Mouse (Mus musculus) left cerebral cortex, adult 11 months (tissue): ENCODE measurements at regions not wholly inside any gene's neighbourhood (a gene's known extent, or its start where the extent isn't known, plus 50 kb on each side); places are given as distances from the start of the nearest gene placed in this dataset.

ENCODE experiments used
- DNase-seq: peaks from one replicate; pipeline ENCODE4 v3.0.0; 2022; ENCODE audit warnings: low spot score

- no peak for DNase-seq
These were observed 489.0 kb upstream of the A1bg start for GRCm38 (mm10) chr15:61411821-61412220.

DNA sequence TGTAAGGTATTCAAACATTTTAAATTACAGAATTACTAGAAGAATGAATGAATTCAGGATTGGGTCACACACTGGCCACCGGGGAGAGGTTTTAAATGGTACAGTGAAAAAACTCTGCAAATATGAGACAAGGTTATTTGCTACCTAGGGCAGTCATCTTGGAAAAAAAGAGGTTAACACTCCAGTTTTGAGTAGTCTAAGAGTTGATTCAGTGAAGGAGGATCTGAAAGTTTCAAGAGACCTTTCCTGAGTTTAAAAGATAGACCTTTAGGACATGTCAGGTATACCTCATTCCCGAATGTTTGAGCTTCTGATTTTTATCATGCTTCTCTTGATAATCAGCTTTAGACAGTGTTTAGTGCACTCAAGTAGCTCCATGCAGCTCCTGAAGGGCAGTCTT lies 488.0 kb upstream of the A1bg start:
- DNase-seq, result no peak

DNA sequence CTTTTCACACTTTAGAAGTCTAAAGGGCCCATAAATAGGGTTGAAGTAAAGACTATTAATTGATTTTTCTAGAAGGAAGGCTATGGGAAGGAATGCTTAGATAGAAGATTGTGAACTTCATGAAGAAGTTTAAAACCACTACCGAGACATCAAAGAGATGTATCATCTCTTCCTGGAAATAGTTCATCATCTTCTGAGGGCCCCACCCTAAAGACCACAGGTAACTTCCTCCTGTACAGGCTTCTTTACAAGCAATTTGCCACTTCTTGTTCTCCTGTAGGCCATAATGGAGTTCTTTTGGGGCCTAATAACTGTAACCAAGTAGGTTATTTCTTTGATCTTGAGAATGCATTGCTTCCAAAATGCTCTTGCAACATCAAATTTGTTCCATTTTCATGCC lies 485.8 kb upstream of the A1bg start:
- no peak for DNase-seq

- peak; percentile 7 for DNase-seq
These were observed 477.9 kb upstream of the A1bg start for GRCm38 (mm10) chr15:61400720-61401119.

- DNase-seq, result no peak
These were observed 477.2 kb upstream of the A1bg start for GRCm38 (mm10) chr15:61399971-61400370.

- DNase-seq, result no peak
These were observed 476.0 kb upstream of the A1bg start for GRCm38 (mm10) chr15:61398829-61399228.

- no peak for DNase-seq
These were observed 474.2 kb upstream of the A1bg start for GRCm38 (mm10) chr15:61397061-61397460.

DNA sequence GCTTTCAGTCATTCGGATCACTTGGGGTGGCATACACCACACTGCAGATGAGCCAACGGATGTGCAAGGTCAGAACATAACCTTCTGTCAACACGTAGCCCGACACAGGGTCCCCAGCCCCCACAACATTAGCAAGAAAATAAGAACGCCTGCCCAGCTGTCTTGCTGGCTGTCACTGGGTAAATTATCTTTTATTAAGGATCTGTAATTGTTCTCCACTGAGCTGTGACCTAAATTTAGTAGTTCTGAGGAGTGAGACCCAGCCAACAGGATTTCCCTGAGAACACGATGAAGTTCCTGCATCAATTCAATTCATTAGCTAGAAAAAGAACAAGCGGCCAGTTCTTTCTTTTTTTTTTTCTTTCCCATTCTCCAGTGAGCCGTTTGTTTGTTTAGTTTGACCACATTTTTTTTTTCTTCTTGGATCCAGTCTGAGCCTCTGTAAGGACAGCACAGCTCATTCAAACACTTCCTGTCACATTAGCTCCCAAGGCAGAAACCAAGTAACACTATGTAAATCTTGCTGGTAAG lies 472.5 kb upstream of the A1bg start:
- peak; percentile 5 for DNase-seq

DNA sequence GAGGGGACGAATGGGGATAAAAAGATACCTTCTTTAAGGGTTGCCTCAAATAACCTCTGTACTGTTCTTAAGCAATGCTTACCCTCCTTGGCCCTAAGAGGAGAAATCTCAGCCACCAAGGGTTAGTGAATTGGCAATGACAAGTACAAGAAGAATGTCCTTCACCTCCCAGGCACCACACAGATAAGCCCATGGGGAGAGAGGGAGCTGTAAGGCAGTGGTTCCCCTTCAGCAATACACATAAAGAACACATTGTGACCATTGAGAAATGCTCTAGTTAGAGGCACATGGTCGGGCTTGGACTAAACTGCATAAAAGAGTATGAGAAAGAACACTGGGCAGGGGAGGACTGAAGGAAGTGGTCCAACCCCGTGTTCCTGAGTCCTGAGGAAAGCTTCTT lies 457.9 kb upstream of the A1bg start:
- no peak for DNase-seq

DNA sequence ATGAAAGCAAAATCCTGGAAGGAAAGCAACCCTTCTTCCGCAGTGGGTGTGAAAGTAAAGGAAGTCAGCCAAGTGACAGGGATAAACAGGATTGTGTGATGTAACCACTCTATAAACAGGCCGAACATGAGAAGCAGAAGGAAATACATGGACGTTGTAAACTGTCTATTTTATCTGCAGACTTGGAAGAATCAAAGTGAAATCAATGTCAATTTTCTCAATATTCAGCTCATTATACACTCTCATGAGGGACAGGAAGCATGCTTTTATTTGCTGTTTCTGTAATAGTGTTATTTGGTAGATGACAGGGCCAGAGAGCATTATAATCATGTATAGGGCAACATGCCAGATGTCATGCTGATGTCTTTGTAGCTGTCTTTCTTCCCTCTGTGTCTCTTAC lies 443.5 kb upstream of the A1bg start:
- DNase-seq, result no peak

DNA sequence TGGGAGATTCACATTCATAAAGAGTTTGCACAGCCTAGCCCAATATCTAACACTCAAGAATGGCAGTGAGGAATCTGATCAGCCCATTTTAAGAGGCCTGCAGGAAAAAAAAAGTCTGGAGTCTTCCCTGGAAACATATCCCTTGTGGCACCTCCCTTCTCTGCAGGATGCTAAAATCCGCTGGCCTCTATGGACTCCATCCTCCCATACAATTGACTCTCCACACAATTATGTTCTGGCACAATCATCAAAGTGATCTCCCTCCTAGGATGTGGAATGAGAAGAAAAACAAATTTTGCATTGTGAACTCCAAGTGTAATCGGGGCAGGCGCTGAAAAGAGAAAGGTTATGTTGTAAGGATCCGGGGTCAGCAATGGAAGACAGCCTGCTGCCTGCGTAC lies 442.7 kb upstream of the A1bg start:
- no peak for DNase-seq

GRCm38 (mm10) chr15:61364461-61364860 lies 441.6 kb upstream of the A1bg start:
- no peak for DNase-seq

DNA sequence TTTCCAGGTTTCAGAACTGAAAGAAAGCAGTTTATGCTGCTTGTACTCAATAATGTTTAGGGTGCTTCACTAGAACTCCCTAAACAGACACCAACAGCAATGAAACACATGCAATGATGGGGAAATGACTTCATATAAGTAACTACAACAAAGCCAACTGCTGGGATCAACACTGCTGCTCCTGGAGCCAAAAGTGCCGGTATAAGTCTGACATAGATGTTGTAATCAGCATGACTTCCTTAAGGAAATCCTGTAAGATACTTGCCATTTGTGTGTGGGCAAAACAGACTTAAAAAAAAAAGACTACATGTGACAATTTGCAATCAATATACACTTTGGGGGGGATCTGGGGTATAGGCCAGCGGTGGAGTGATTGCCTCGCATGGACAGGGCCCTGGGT lies 438.4 kb upstream of the A1bg start:
- DNase-seq, result no peak

DNA sequence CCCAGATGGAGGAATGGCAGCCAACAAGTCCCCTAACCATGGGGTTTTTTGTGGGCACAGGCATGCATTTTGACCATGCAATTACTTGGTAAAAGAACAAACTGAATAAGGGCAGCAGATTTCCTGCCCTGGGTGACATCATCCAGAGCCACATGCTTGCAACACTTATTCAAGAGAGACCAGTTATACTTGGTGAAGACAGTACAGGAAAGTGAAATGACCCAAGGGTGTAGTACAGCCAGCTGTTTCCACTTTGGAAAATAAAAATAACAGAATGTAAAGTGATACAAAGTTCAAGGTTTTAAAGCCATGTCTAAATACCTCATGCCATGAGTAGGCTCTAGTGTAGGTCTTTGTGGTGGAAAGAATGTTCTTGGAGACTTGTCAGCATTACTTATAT lies 432.5 kb upstream of the A1bg start:
- DNase-seq, result no peak

DNA sequence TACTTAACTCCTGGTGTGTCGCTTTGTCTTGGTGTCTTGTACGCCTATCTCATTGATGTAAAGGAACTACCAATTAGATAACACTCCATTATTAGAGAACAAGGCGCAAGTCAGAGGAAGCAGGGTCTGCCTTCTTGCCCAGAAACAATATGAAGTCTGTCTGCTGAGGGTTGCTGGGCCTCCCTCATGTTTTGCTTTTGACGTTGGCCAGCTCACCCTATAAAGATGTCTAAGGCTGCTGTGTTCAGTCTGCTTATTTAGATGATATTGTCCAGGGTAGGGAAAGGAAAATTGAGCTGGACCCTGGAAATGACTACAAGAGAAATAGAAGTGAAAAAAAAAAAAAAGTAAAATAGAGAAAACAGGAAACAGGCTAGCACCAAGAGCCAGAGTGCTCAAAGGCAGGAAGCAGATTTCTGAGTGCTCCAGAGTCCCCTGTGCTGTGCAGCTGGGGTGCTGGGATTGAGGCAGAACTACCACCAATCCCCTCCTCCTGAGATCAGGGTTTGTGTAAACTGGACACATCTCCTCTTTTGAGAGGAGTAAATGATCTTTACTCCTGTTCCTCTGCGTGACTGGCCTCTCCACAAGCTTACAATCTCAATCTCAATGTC lies 429.0 kb upstream of the A1bg start:
- DNase-seq, result no peak

GRCm38 (mm10) chr15:61345101-61345500 lies 422.3 kb upstream of the A1bg start:
- DNase-seq, result no peak

- no peak for DNase-seq
These were observed 419.8 kb upstream of the A1bg start for GRCm38 (mm10) chr15:61342618-61343017.

DNA sequence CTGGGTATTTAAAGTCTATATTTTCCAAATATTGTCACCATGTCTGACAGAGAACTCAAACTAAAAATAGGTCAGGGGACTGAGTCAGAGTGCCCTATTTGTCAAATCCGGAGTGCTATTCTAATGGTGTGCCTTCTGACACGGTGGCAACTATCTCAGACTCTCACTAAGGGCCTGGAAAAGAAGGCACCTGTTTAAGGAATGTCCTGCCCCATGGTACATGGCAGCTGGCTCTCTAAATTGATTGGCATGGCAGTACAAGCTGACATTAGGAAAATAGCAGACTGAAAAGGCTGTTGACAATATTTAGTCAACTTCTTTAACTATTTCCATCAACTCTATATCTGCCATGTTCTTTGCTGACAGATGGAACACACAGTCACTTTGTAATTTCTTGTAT lies 405.1 kb upstream of the A1bg start:
- no peak for DNase-seq

- no peak for DNase-seq
These were observed 399.4 kb upstream of the A1bg start for GRCm38 (mm10) chr15:61322243-61322642.

DNA sequence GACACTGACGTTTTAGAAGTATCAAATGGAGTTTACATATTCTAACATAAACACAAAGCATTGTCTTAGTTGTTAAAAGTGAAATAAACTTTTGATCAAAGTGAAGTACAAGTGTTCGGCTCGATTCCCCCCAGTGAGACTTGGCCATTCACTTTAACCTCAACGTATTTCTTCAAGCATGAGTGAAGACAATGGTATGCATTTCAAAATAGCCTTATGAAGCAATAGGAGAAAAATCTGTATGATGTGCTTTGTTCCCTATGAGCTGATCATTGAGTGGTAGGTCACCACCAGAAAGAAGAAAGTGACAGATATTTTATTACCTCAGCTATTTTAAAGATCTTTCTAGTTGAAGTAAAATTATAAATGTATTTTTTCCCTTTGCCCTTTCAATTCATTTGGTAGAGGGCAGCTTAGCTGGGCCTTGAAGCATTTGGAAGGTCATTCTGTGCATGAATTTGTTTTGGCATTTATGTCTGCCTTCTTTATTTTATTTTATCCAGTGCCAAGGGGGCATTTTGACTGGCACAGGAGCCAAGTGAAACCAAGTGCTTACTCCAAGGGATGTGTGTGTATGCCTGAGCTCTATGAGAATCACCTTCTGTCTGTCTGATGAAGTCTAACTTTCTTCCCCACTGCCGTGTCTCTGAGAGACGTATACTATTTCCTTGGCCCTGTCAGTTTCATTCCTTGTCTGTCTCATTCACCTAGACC lies 386.8 kb upstream of the A1bg start:
- DNase-seq, result no peak

DNA sequence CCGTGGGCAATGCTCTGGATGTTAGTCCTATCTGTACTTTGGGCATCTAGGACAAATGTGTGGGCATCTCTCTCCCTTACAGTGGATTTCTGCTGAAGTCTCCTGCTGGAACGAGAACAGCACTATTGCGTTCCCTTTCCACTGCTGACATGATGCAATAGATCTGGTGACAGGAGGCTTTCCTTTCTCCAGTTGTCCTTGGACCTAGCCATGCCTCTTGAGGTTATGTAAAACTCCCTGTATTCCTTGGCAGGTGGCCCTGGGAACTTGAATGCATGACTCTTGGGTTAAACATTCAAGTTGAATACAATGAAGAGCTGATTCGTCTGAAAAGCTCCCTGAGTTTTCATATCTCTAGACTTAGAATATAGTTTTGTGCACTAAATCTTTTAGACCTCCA lies 386.1 kb upstream of the A1bg start:
- DNase-seq, result no peak

GRCm38 (mm10) chr15:61304546-61304945 lies 381.7 kb upstream of the A1bg start:
- no peak for DNase-seq

GRCm38 (mm10) chr15:61299796-61300195 lies 377.0 kb upstream of the A1bg start:
- no peak for DNase-seq
